Mouse (Mus musculus): ENCODE results near the gene Snap23. TPM values are rescaled to one million over a fixed set of nuclear protein-coding genes. Genes with fewer than 3 reads are reported as not detected.

Snap23 gene
- polyA plus RNA-seq (2015; fragmentation: Nextera tagmentation; extraction: Ambion mirVana), result 18.4 and 19.9 TPM in 2 replicates

DNA sequence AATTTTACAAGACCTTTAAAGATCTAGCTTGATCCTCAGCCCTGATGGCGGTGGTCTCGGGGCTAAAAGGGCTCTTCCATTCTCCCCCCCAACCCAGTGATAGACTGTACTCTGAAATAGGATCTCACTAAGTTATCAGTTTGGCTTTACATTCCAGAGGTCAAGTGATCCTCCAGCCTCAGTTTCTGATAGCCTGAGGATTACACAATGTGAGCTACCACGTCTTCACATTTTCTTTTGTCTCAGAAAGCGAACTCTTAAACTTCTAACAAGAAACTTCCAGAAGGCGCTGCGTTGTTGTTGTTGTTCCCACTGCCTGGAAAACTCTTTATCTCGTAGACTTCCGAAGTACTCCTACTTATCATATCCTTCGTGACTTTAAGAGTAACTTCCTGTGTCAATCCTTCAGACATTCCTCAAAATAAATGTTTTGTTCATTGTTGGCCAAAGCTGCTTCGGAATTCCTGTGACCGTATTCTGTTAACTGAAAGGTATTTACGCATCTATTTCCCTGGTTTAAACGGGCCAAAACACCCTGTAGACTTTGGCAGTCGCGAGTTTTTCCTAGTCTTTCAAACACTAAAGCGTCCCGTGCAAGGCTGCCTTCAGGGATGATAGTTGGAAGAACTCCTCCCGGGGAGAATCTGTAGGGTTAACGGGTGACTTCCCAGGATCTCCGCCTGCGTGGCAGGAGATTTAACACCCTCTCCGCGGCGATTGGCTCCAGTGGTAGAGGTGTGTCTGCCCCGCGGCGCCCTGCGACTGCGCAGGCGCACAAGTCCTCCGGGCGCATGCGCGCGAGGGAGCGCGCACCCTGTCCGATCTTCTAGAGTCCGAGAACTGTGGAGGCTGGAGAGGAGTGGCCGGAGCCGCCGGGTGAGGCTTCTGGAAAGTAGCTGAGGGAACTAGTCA is at the start of gene Snap23:
TSS of gene Snap23 (plus strand) at position 786 of the 912 bp plus-strand sequence.
- peak; percentile 95 for ATAC-seq
- 1% methylated on average over 42 of the region's 42 CpGs for WGBS

DNA sequence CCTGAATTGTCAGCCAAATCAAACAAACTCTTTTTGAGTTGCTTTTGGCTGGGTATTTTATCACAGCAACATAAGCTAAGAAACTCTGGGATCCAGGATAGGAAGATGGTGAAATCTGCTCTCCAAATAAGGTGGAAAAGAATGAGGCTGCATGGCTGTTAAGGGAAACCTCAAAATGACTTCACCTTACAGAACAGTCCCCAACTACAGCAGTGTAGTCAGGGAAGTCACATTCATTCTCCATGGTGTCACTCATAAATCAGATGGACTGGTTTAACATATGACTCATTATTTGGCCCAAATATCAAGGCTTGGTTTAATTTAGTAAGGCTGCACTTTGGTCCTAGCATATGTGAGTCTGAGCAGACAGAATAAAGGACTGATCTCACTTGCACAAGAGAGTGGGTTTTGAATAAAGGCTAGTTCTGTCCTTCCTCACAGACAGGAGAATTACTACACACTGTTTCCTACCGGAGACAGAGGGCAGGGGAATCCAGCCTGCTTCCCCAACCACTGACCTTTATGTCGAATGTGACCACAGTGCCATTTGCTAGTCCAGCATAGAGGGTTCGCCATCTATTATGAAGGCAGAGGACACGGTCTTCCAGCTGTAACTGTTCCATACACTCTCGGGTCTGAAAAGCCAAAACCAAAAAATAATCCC is 48.8 kb upstream of the Snap23 start:
- no peak overlapping the region for H3K4me2 ChIP-seq (ENCODE audit: low read length)
- H3K27me3 ChIP-seq (replicated peaks; ENCODE audit: control insufficient read depth, insufficient read depth, low read length), result no peaks in the 10 kb centered on the region
- H3K27ac ChIP-seq (ENCODE audit: low read depth, low read length), result no peak overlapping the region
- WGBS, result 91% methylated on average over 5 of the region's 5 CpGs
- H3K9me3 ChIP-seq (ENCODE audit: control insufficient read depth, low read length), result no peaks in the 10 kb centered on the region
- no peak overlapping the region for H3K9ac ChIP-seq (ENCODE audit: low read depth, low read length)
- peaks cover 50% of the 10 kb centered on the region for H3K36me3 ChIP-seq (ENCODE audit: control insufficient read depth, insufficient read depth, low read length)
- no peaks in the 10 kb centered on the region for H3K4me1 ChIP-seq (ENCODE audit: control insufficient read depth, insufficient read depth, low read depth, low read length)
- H3K4me3 ChIP-seq (ENCODE audit: low read length), result no peak overlapping the region
- ATAC-seq, result no peak

More for the DNA sequence above, at the start of gene Snap23:
- Histone ChIP-seq H3K4me3 (ENCODE audit: low read length) (peak within 1 kb of the TSS; percentile 87), H3K4me2 (ENCODE audit: low read length) (peak within 1 kb of the TSS; percentile 88), H3K36me3 (ENCODE audit: control insufficient read depth, insufficient read depth, low read length) (peaks cover 2% of the 10 kb centered on the region; the same call in 1 of the 2 replicates), H3K4me1 (ENCODE audit: control insufficient read depth, insufficient read depth, low read depth, low read length) (peaks cover 19% of the 10 kb centered on the region), H3K27ac (ENCODE audit: low read depth, low read length) (peak within 1 kb of the TSS; percentile 82), H3K27me3 (replicated peaks; ENCODE audit: control insufficient read depth, insufficient read depth, low read length) (no peaks in the 10 kb centered on the region), H3K9me3 (ENCODE audit: control insufficient read depth, low read length) (no peaks in the 10 kb centered on the region), H3K9ac (ENCODE audit: low read depth, low read length) (peak within 1 kb of the TSS; percentile 84)

DNA sequence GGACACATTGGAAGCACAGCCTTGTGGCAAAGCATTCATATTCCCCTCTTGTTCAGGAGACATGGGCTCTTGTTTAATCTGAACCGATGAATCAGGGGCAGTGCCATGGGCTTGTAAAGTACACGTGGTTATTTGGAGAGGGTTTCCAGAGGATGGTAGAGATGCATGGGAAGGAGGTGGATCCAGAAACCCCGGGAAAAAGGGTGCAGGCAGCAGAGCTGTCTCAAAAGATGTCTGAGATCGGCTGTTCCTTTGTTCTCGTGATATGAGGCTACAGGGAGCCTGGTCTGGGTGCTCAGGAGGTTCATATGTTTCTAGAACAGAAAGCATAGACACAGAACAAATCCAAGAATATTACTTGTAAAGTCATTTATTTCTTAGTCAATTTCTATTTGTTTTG is 40.7 kb upstream of the Snap23 start:
- H3K4me1 ChIP-seq (ENCODE audit: control insufficient read depth, insufficient read depth, low read depth, low read length), result no peaks in the 10 kb centered on the region
- WGBS, result 94% methylated on average over 5 of the region's 5 CpGs
- H3K27me3 ChIP-seq (replicated peaks; ENCODE audit: control insufficient read depth, insufficient read depth, low read length), result no peaks in the 10 kb centered on the region
- no peak overlapping the region for H3K27ac ChIP-seq (ENCODE audit: low read depth, low read length)
- no peak overlapping the region for H3K4me2 ChIP-seq (ENCODE audit: low read length)
- no peak overlapping the region for H3K9ac ChIP-seq (ENCODE audit: low read depth, low read length)
- ATAC-seq, result no peak
- H3K9me3 ChIP-seq (ENCODE audit: control insufficient read depth, low read length), result no peaks in the 10 kb centered on the region
- peaks cover 55% of the 10 kb centered on the region for H3K36me3 ChIP-seq (ENCODE audit: control insufficient read depth, insufficient read depth, low read length)
- H3K4me3 ChIP-seq (ENCODE audit: low read length), result no peak overlapping the region

GRCm38 (mm10) chr2:120529531-120529930 is 37.9 kb upstream of the Snap23 start:
- H3K36me3 ChIP-seq (ENCODE audit: control insufficient read depth, insufficient read depth, low read length), result peaks cover 38% of the 10 kb centered on the region
- H3K9me3 ChIP-seq (ENCODE audit: control insufficient read depth, low read length), result no peaks in the 10 kb centered on the region
- no peak for ATAC-seq
- H3K27ac ChIP-seq (ENCODE audit: low read depth, low read length), result no peak overlapping the region
- no peak overlapping the region for H3K9ac ChIP-seq (ENCODE audit: low read depth, low read length)
- H3K4me1 ChIP-seq (ENCODE audit: control insufficient read depth, insufficient read depth, low read depth, low read length), result no peaks in the 10 kb centered on the region
- H3K4me3 ChIP-seq (ENCODE audit: low read length), result no peak overlapping the region
- no peak overlapping the region for H3K4me2 ChIP-seq (ENCODE audit: low read length)
- H3K27me3 ChIP-seq (replicated peaks; ENCODE audit: control insufficient read depth, insufficient read depth, low read length), result no peaks in the 10 kb centered on the region

GRCm38 (mm10) chr2:120531223-120531622 is 36.2 kb upstream of the Snap23 start:
- no peaks in the 10 kb centered on the region for H3K9me3 ChIP-seq (ENCODE audit: control insufficient read depth, low read length)
- H3K27ac ChIP-seq (ENCODE audit: low read depth, low read length), result no peak overlapping the region
- H3K4me1 ChIP-seq (ENCODE audit: control insufficient read depth, insufficient read depth, low read depth, low read length), result no peaks in the 10 kb centered on the region
- WGBS, result 96% methylated on average over 4 of the region's 4 CpGs
- no peak overlapping the region for H3K4me3 ChIP-seq (ENCODE audit: low read length)
- no peaks in the 10 kb centered on the region for H3K27me3 ChIP-seq (replicated peaks; ENCODE audit: control insufficient read depth, insufficient read depth, low read length)
- H3K36me3 ChIP-seq (ENCODE audit: control insufficient read depth, insufficient read depth, low read length), result peaks cover 27% of the 10 kb centered on the region
- H3K4me2 ChIP-seq (ENCODE audit: low read length), result no peak overlapping the region
- ATAC-seq, result no peak
- no peak overlapping the region for H3K9ac ChIP-seq (ENCODE audit: low read depth, low read length)

GRCm38 (mm10) chr2:120539333-120539732 is 28.1 kb upstream of the Snap23 start:
- ATAC-seq, result no peak

GRCm38 (mm10) chr2:120539778-120540208 is 27.7 kb upstream of the Snap23 start:
- Histone ChIP-seq H3K27me3 (replicated peaks; ENCODE audit: control insufficient read depth, insufficient read depth, low read length) (no peaks in the 10 kb centered on the region), H3K4me2 (ENCODE audit: low read length) (peak overlapping the region; percentile 11; the same call in 1 of the 2 replicates), H3K4me1 (ENCODE audit: control insufficient read depth, insufficient read depth, low read depth, low read length) (no peaks in the 10 kb centered on the region; the same call in 1 of the 2 replicates), H3K4me3 (ENCODE audit: low read length) (no peak overlapping the region), H3K27ac (ENCODE audit: low read depth, low read length) (no peak overlapping the region), H3K36me3 (ENCODE audit: control insufficient read depth, insufficient read depth, low read length) (no peaks in the 10 kb centered on the region), H3K9ac (ENCODE audit: low read depth, low read length) (no peak overlapping the region), H3K9me3 (ENCODE audit: control insufficient read depth, low read length) (no peaks in the 10 kb centered on the region)
- peak; percentile 87 for ATAC-seq
- 5% methylated on average over 1 of the region's 1 CpGs for WGBS

More at GRCm38 (mm10) chr2:120539333-120539732, 28.1 kb upstream of the Snap23 start:
- Histone ChIP-seq H3K27me3 (replicated peaks; ENCODE audit: control insufficient read depth, insufficient read depth, low read length) (no peaks in the 10 kb centered on the region), H3K4me1 (ENCODE audit: control insufficient read depth, insufficient read depth, low read depth, low read length) (no peaks in the 10 kb centered on the region; the same call in 1 of the 2 replicates), H3K9me3 (ENCODE audit: control insufficient read depth, low read length) (no peaks in the 10 kb centered on the region), H3K27ac (ENCODE audit: low read depth, low read length) (0 out of 2 replicates have a peak overlapping the region, but pooled peaks have one; percentile 3), H3K4me2 (ENCODE audit: low read length) (peak overlapping the region; percentile 11; the same call in 1 of the 2 replicates), H3K36me3 (ENCODE audit: control insufficient read depth, insufficient read depth, low read length) (no peaks in the 10 kb centered on the region), H3K4me3 (ENCODE audit: low read length) (no peak overlapping the region), H3K9ac (ENCODE audit: low read depth, low read length) (no peak overlapping the region)
- 29% methylated on average over 3 of the region's 3 CpGs for WGBS

GRCm38 (mm10) chr2:120544732-120545131 is 22.7 kb upstream of the Snap23 start:
- WGBS, result 96% methylated on average over 2 of the region's 2 CpGs
- Histone ChIP-seq H3K36me3 (ENCODE audit: control insufficient read depth, insufficient read depth, low read length) (0 out of 2 replicates have a peak, but pooled peaks cover 6% of the 10 kb centered on the region), H3K4me2 (ENCODE audit: low read length) (no peak overlapping the region), H3K27me3 (replicated peaks; ENCODE audit: control insufficient read depth, insufficient read depth, low read length) (no peaks in the 10 kb centered on the region), H3K9ac (ENCODE audit: low read depth, low read length) (no peak overlapping the region), H3K9me3 (ENCODE audit: control insufficient read depth, low read length) (no peaks in the 10 kb centered on the region), H3K4me3 (ENCODE audit: low read length) (no peak overlapping the region), H3K27ac (ENCODE audit: low read depth, low read length) (no peak overlapping the region), H3K4me1 (ENCODE audit: control insufficient read depth, insufficient read depth, low read depth, low read length) (no peaks in the 10 kb centered on the region; the same call in 1 of the 2 replicates)
- no peak for ATAC-seq

DNA sequence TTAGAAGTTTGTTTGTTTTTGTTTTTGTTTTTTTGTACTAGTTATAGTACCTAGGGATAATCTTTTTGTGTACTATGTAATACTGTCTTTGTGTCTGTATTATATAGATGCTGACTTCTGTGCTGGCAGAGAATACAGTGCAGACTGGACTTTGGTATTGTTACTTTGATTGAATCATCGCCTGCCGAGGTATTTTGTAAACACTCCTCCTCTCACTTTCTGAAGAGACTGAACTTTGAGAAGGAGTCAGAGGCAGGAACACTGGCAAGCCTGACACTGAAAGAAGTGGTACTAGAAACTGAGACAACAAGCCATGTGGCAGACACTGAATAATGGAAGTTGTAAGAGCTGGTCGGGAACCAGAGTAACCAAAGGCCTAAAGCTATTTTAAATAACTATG is 10.6 kb upstream of the Snap23 start:
- Histone ChIP-seq H3K36me3 (ENCODE audit: control insufficient read depth, insufficient read depth, low read length) (peaks cover 8% of the 10 kb centered on the region; the same call in 1 of the 2 replicates), H3K9me3 (ENCODE audit: control insufficient read depth, low read length) (no peaks in the 10 kb centered on the region), H3K9ac (ENCODE audit: low read depth, low read length) (no peak overlapping the region), H3K27me3 (replicated peaks; ENCODE audit: control insufficient read depth, insufficient read depth, low read length) (no peaks in the 10 kb centered on the region), H3K4me1 (ENCODE audit: control insufficient read depth, insufficient read depth, low read depth, low read length) (peaks cover under 1% of the 10 kb centered on the region; the same call in 1 of the 2 replicates), H3K4me2 (ENCODE audit: low read length) (no peak overlapping the region), H3K4me3 (ENCODE audit: low read length) (no peak overlapping the region), H3K27ac (ENCODE audit: low read depth, low read length) (no peak overlapping the region)
- ATAC-seq, result no peak
- WGBS, result 80% methylated on average over 3 of the region's 3 CpGs

Measured in hindbrain, embryonic 16.5 days (tissue).